Mouse (Mus musculus): ENCODE measurements around the gene P2rx7.

GRCm38 (mm10) chr5:122613908-122614732, 29.6 kb upstream of the P2rx7 start, which contains the start of gene Ift81:
- no peak for TF ChIP-seq CTCF (IDR thresholded peaks at IDR 0.05; ENCODE audit: borderline replicate concordance, insufficient read depth, low read length)
- peak; percentile 52; the same call in 1 of the 2 replicates for TF ChIP-seq POLR2A (IDR thresholded peaks at IDR 0.05; ENCODE audit: low read depth, low read length)
